Mouse (Mus musculus): ENCODE results near the gene Frmd4a. TPM values are rescaled to one million over a fixed set of nuclear protein-coding genes. Genes with fewer than 3 reads are reported as not detected.

Gene Frmd4a
- polyA plus RNA-seq, 1 experiment from 2014 or later = 28.8 TPM

DNA sequence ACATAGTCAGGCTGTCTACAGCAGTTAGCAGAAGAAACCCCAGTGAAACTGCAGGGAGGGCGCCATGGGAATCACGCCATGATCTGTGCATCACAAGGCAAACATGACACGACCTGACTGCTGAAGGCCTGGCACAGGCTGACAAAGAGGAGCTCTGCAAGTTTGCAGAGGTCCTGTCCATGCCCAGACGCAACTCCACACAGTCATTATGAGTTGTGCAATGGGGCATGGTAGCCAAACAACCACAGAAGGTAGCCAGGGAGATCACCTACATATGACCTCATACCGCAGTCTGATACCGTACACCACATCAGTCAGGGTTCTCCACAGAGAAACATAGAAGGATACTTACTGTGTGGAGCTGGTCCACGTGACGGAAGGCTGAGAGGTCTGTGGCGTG is 489.1 kb downstream of the Frmd4a start:
- no peak for ATAC-seq (replicated peaks; ENCODE audit: insufficient number of reproducible peaks, low FRiP score, low TSS enrichment)
- H3K27me3 ChIP-seq (ENCODE audit: control insufficient read depth, insufficient read depth, low read length) = no peaks in the 10 kb centered on the region
- no peaks in the 10 kb centered on the region for H3K9me3 ChIP-seq (replicated peaks; ENCODE audit: control insufficient read depth, low read length)
- H3K36me3 ChIP-seq (ENCODE audit: control insufficient read depth, insufficient read depth, low read length) = no peaks in the 10 kb centered on the region
- H3K9ac ChIP-seq (ENCODE audit: low read depth, low read length) = no peak overlapping the region
- H3K4me2 ChIP-seq = no peak overlapping the region
- WGBS (ENCODE audit: insufficient replicate concordance) = 90% methylated on average over 9 of the region's 9 CpGs
- no peak overlapping the region for H3K27ac ChIP-seq (ENCODE audit: low read depth, low read length)
- no peak overlapping the region for H3K4me3 ChIP-seq (ENCODE audit: low read depth, low read length)
- H3K4me1 ChIP-seq (ENCODE audit: control insufficient read depth, insufficient read depth, low read length) = peaks cover 9% of the 10 kb centered on the region

DNA sequence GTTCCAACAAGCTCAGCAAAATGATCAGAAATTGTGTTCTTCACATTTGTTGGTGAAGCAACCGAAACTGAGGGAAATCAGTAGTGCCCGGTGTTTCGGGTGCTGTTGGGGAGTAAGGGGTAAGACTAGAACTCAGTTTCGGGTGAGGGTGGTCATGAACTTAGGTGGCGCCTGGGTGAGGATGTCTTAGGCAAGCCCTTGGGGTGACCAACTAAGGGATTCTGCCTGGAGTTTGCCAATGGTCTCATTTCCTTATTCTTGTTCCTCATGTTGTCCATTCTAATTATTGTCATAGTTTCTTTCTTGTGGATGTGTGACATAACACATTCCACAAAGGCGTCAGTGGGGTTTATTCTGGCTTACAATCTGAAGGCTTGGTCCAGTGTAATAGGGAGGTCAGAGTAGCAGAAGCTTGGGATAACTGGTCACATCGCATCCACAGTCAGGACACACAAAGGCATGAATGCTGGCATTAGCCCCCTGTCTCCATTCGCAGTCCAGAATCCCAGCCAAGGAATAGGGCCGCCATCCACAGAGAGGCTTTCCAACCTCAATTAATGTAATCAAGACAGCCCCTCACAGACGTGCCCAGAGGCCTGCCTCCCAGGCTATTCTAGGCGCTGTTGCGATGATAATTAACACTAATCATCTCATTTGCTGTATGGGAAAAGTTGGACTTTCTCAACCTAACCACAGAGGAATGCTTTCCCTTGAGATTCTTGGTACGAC is 490.5 kb downstream of the Frmd4a start:
- H3K9ac ChIP-seq (ENCODE audit: low read depth, low read length) = no peak overlapping the region
- no peak overlapping the region for H3K4me2 ChIP-seq
- no peaks in the 10 kb centered on the region for H3K36me3 ChIP-seq (ENCODE audit: control insufficient read depth, insufficient read depth, low read length)
- H3K27ac ChIP-seq (ENCODE audit: low read depth, low read length) = no peak overlapping the region
- no peaks in the 10 kb centered on the region for H3K9me3 ChIP-seq (replicated peaks; ENCODE audit: control insufficient read depth, low read length)
- ATAC-seq (replicated peaks; ENCODE audit: insufficient number of reproducible peaks, low FRiP score, low TSS enrichment) = no peak
- peaks cover 9% of the 10 kb centered on the region for H3K4me1 ChIP-seq (ENCODE audit: control insufficient read depth, insufficient read depth, low read length)
- 86% methylated on average over 13 of the region's 13 CpGs for whole genome bisulfite sequencing (ENCODE audit: insufficient replicate concordance)
- H3K4me3 ChIP-seq (ENCODE audit: low read depth, low read length) = no peak overlapping the region
- H3K27me3 ChIP-seq (ENCODE audit: control insufficient read depth, insufficient read depth, low read length) = no peaks in the 10 kb centered on the region

DNA sequence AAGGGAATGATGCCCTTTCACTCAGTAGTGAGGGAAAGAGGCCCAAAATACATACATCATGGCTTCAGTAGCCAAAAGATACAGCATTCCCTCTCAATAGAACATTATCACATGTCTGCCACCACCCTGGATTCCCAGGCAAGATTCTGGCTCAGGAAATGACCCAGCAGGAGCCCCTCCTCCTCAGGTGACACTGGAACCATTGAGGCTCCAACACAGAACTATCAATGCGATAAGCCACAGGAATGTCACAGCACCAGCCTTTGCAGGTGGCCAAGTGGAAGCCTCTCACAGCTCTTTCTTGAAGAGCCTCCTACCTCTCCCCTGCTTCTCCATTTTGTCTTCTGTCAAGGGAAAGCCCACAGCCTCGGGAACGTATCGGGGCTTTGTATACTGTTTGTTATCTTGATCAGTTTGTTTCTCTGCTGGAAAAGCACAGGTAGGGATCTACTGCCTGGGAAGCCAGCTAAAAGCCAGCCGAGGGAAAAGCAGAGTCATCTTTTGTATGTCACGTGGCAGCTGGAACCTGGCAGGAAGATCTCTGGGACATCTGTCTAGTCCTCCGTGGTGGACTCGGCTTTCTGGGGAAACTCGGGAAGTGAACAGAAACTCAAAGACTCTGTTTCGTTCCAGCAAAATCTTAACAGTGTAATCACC is 491.6 kb downstream of the Frmd4a start:
- H3K27me3 ChIP-seq (ENCODE audit: control insufficient read depth, insufficient read depth, low read length) = no peaks in the 10 kb centered on the region
- H3K9me3 ChIP-seq (replicated peaks; ENCODE audit: control insufficient read depth, low read length) = no peaks in the 10 kb centered on the region
- H3K4me2 ChIP-seq = no peak overlapping the region
- whole genome bisulfite sequencing (ENCODE audit: insufficient replicate concordance) = 72% methylated on average over 10 of the region's 10 CpGs
- no peak overlapping the region for H3K9ac ChIP-seq (ENCODE audit: low read depth, low read length)
- H3K4me1 ChIP-seq (ENCODE audit: control insufficient read depth, insufficient read depth, low read length) = peaks cover 9% of the 10 kb centered on the region
- no peaks in the 10 kb centered on the region for H3K36me3 ChIP-seq (ENCODE audit: control insufficient read depth, insufficient read depth, low read length)
- no peak overlapping the region for H3K27ac ChIP-seq (ENCODE audit: low read depth, low read length)
- no peak for ATAC-seq (replicated peaks; ENCODE audit: insufficient number of reproducible peaks, low FRiP score, low TSS enrichment)
- no peak overlapping the region for H3K4me3 ChIP-seq (ENCODE audit: low read depth, low read length)

DNA sequence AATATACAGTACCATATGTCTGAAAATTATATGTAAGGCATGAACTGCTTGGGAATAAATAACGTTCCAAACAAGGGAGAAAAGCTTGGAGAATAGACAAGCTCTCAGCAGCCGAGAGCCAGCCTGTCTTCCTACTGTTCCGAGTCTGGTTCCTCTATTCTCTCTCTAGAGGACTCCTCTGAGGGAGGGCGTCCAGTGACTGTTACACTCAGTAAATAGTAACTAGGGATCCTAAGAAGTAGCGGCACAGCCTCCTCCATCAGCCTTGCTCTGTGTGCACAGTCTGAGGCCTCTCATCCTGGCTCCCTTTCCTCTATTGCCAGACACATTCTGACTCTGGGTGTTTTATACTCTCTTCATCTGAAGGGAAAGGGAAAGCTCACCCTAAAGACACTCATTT is 492.2 kb downstream of the Frmd4a start:
- H3K36me3 ChIP-seq (ENCODE audit: control insufficient read depth, insufficient read depth, low read length) = no peaks in the 10 kb centered on the region
- whole genome bisulfite sequencing (ENCODE audit: insufficient replicate concordance) = 79% methylated on average over 5 of the region's 5 CpGs
- no peak overlapping the region for H3K4me2 ChIP-seq
- H3K9ac ChIP-seq (ENCODE audit: low read depth, low read length) = no peak overlapping the region
- H3K27me3 ChIP-seq (ENCODE audit: control insufficient read depth, insufficient read depth, low read length) = no peaks in the 10 kb centered on the region
- no peak overlapping the region for H3K27ac ChIP-seq (ENCODE audit: low read depth, low read length)
- H3K9me3 ChIP-seq (replicated peaks; ENCODE audit: control insufficient read depth, low read length) = no peaks in the 10 kb centered on the region
- H3K4me3 ChIP-seq (ENCODE audit: low read depth, low read length) = no peak overlapping the region
- ATAC-seq (replicated peaks; ENCODE audit: insufficient number of reproducible peaks, low FRiP score, low TSS enrichment) = no peak
- H3K4me1 ChIP-seq (ENCODE audit: control insufficient read depth, insufficient read depth, low read length) = peaks cover 9% of the 10 kb centered on the region

DNA sequence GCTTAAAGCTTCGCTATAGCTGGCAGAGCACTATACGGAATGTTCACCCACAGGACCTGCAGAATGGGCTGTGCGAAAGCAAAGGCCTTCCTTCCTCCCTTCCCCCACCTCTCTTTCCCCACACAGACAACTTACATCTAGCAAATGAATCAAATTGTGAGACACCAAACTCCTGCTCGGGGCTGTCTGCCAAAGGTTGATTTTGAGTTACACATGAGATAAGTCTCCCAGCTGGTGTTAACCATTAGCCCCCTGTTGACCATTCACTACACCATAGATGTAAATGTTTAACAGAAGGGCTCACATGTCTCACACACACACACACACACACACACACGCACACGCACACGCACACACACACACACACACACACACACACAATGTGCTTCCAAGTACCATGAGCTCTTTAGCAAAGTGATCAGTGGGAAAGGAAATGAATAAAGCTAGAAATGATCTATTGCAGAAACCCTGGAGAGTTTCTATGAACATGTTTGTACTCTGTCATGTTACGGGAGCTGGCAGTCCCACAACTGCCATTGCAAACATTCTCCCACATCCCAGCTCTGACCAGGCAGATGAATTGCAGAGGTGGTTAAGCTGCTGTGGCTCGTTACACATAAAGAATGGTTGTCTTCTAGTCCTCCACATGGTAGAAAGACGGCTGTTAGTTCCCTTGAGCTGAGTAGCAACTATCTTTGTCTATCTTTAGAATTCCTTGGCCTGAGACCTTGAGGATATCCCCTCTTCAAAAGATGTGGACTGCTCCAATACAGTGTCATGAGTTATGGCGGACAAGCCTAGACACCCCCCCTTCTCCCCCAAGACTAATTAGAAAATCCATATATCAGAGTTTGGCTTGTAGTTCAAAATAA is 492.9 kb downstream of the Frmd4a start:
- no peaks in the 10 kb centered on the region for H3K9me3 ChIP-seq (replicated peaks; ENCODE audit: control insufficient read depth, low read length)
- no peak overlapping the region for H3K27ac ChIP-seq (ENCODE audit: low read depth, low read length)
- no peak overlapping the region for H3K4me3 ChIP-seq (ENCODE audit: low read depth, low read length)
- H3K4me2 ChIP-seq = no peak overlapping the region
- H3K27me3 ChIP-seq (ENCODE audit: control insufficient read depth, insufficient read depth, low read length) = no peaks in the 10 kb centered on the region
- WGBS (ENCODE audit: insufficient replicate concordance) = 74% methylated on average over 11 of the region's 11 CpGs
- H3K36me3 ChIP-seq (ENCODE audit: control insufficient read depth, insufficient read depth, low read length) = no peaks in the 10 kb centered on the region
- H3K9ac ChIP-seq (ENCODE audit: low read depth, low read length) = no peak overlapping the region
- H3K4me1 ChIP-seq (ENCODE audit: control insufficient read depth, insufficient read depth, low read length) = peaks cover 9% of the 10 kb centered on the region
- no peak for ATAC-seq (replicated peaks; ENCODE audit: insufficient number of reproducible peaks, low FRiP score, low TSS enrichment)

DNA sequence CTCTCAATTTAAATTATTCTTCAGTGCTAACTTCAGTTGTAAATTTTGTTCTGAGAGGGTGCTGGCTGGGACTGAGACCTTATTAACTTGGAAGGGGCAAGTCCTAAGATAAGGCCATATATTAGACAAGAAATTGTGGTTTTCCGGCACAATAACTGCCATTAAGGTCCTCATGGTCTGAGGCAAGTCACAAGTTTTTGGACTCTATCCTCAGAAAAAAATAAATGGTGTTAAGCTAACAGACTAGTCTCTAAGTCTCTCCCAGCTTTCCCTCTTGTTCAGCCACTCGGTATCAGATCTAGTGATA is 493.5 kb downstream of the Frmd4a start:
- Histone ChIP-seq H3K4me2 (no peak overlapping the region), H3K4me3 (ENCODE audit: low read depth, low read length) (no peak overlapping the region), H3K4me1 (ENCODE audit: control insufficient read depth, insufficient read depth, low read length) (peaks cover 10% of the 10 kb centered on the region), H3K9ac (ENCODE audit: low read depth, low read length) (no peak overlapping the region), H3K9me3 (replicated peaks; ENCODE audit: control insufficient read depth, low read length) (no peaks in the 10 kb centered on the region), H3K27ac (ENCODE audit: low read depth, low read length) (no peak overlapping the region), H3K36me3 (ENCODE audit: control insufficient read depth, insufficient read depth, low read length) (no peaks in the 10 kb centered on the region), H3K27me3 (ENCODE audit: control insufficient read depth, insufficient read depth, low read length) (no peaks in the 10 kb centered on the region)
- ATAC-seq (replicated peaks; ENCODE audit: insufficient number of reproducible peaks, low FRiP score, low TSS enrichment) = no peak
- 85% methylated on average over 2 of the region's 2 CpGs for WGBS (ENCODE audit: insufficient replicate concordance)

DNA sequence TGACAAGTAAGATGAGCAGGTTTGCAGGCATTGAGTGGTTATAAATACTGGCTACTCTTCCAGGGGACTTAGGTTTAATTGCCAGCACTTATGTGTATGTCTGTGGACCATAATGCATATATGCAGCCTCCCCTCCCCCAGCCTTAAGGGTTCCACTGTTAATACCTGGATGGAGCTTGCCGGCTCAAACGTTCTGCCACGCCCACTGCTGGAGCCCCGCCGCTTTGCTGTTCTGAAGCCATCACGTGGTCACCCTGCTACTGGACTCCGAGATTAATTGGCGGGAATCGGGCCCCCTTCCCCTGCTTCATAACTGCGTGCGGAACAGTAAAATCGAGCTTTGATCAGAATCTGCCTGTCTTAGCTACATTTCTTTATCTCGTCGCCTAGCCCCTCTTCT is 495.1 kb downstream of the Frmd4a start:
- H3K4me1 ChIP-seq (ENCODE audit: control insufficient read depth, insufficient read depth, low read length) = peaks cover 19% of the 10 kb centered on the region
- H3K9me3 ChIP-seq (replicated peaks; ENCODE audit: control insufficient read depth, low read length) = no peaks in the 10 kb centered on the region
- WGBS (ENCODE audit: insufficient replicate concordance) = 41% methylated on average over 14 of the region's 14 CpGs
- no peak overlapping the region for H3K9ac ChIP-seq (ENCODE audit: low read depth, low read length)
- ATAC-seq (replicated peaks; ENCODE audit: insufficient number of reproducible peaks, low FRiP score, low TSS enrichment) = no peak
- H3K4me3 ChIP-seq (ENCODE audit: low read depth, low read length) = no peak overlapping the region
- H3K4me2 ChIP-seq = no peak overlapping the region
- no peaks in the 10 kb centered on the region for H3K36me3 ChIP-seq (ENCODE audit: control insufficient read depth, insufficient read depth, low read length)
- H3K27ac ChIP-seq (ENCODE audit: low read depth, low read length) = no peak overlapping the region
- H3K27me3 ChIP-seq (ENCODE audit: control insufficient read depth, insufficient read depth, low read length) = no peaks in the 10 kb centered on the region

DNA sequence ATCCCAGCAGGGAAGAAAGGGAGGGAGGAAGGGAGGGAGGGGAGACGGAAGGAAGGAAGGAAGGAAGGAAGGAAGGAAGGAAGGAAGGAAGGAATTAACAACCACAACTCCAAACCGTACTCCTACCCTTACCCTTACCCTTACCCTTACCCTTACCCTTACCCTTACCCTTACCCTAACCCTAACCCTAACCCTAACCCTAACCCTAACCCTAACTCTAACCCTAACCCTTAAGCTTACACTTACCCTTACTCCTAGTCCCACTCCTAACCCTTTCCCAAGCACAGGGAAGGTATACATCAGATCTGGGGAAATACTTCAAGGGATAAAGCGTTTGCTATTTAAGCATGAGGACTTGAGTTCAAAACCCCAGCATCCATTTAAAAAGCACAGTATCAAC is 498.4 kb downstream of the Frmd4a start:
- Histone ChIP-seq H3K27ac (ENCODE audit: low read depth, low read length) (peak overlapping the region; percentile 94; the same call in 1 of the 2 replicates), H3K36me3 (ENCODE audit: control insufficient read depth, insufficient read depth, low read length) (no peaks in the 10 kb centered on the region), H3K27me3 (ENCODE audit: control insufficient read depth, insufficient read depth, low read length) (no peaks in the 10 kb centered on the region), H3K9ac (ENCODE audit: low read depth, low read length) (no peak overlapping the region), H3K4me2 (no peak overlapping the region), H3K4me1 (ENCODE audit: control insufficient read depth, insufficient read depth, low read length) (peaks cover 14% of the 10 kb centered on the region), H3K4me3 (ENCODE audit: low read depth, low read length) (no peak overlapping the region), H3K9me3 (replicated peaks; ENCODE audit: control insufficient read depth, low read length) (no peaks in the 10 kb centered on the region)
- no peak for ATAC-seq (replicated peaks; ENCODE audit: insufficient number of reproducible peaks, low FRiP score, low TSS enrichment)
- WGBS (ENCODE audit: insufficient replicate concordance) = 74% methylated on average over 3 of the region's 3 CpGs
